Mouse (Mus musculus) limb, embryonic 14.5 days (tissue): ENCODE data around the gene Fam166a. TPM values are rescaled to one million over a fixed set of nuclear protein-coding genes. Genes with fewer than 3 reads are reported as not detected.

Experiments
- ATAC-seq: fragments of 200-750 bp; cut with Nextera tagmentation; 2 replicates; pipeline ENCODE4 v1.8.0; 2017; ENCODE audit warnings: low read depth, moderate number of reproducible peaks, moderate TSS enrichment; ENCODE audit not compliant: low FRiP score
- DNase-seq: peaks from one replicate; pipeline ENCODE4 v3.0.0-alpha.2; 2015; ENCODE audit warnings: low spot score
- H3K27ac ChIP-seq: fragments of 300-500 bp; sonication (generic); replicated peaks from 2 replicates; pipeline ENCODE4 v1.5.1; 2014; ENCODE audit warnings: low read depth, mild to moderate bottlenecking, low read length, moderate library complexity, mixed read lengths
- H3K27me3 ChIP-seq: fragments of 300-500 bp; sonication (generic); 2 replicates; pipeline ENCODE4 v1.6.1; 2014; ENCODE audit warnings: low read length, mixed read lengths; ENCODE audit not compliant: control insufficient read depth, insufficient read depth
- H3K36me3 ChIP-seq: fragments of 300-500 bp; sonication (generic); 2 replicates; pipeline ENCODE4 v1.6.1; 2014; ENCODE audit warnings: mild to moderate bottlenecking, low read length, moderate library complexity, mixed read lengths; ENCODE audit not compliant: control insufficient read depth, insufficient read depth
- H3K4me1 ChIP-seq: fragments of 300-500 bp; sonication (generic); 2 replicates; pipeline ENCODE4 v1.6.1; 2014; ENCODE audit warnings: antibody characterized with exemption, low read length, mixed read lengths; ENCODE audit not compliant: control insufficient read depth, insufficient read depth
- H3K4me2 ChIP-seq: fragments of 300-500 bp; sonication (generic); replicated peaks from 2 replicates; pipeline ENCODE4 v1.6.1; 2014; ENCODE audit warnings: low read depth, mild to moderate bottlenecking, low read length, moderate library complexity; ENCODE audit not compliant: severe bottlenecking
- H3K4me3 ChIP-seq: fragments of 300-500 bp; sonication (generic); replicated peaks from 2 replicates; pipeline ENCODE4 v1.5.1; 2014; ENCODE audit warnings: low read length
- H3K9ac ChIP-seq: fragments of 300-500 bp; sonication (generic); 2 replicates; pipeline ENCODE4 v1.6.1; 2014; ENCODE audit warnings: mild to moderate bottlenecking, low read depth, low read length, moderate library complexity; ENCODE audit not compliant: severe bottlenecking
- H3K9me3 ChIP-seq: fragments of 300-500 bp; sonication (generic); 2 replicates; pipeline ENCODE4 v1.6.1; 2016; ENCODE audit warnings: low read length; ENCODE audit not compliant: control insufficient read depth
- POLR2A ChIP-seq: fragments of 200-500 bp; IDR thresholded peaks from 2 replicates; pipeline ENCODE4 v1.8.0; 2012; ENCODE audit warnings: inconsistent platforms, mild to moderate bottlenecking, moderate library complexity, borderline replicate concordance; ENCODE audit not compliant: insufficient read depth, insufficient read length; ENCODE audit errors: extremely low read depth
- WGBS: fragments of 180-500 bp; shearing (Covaris S2); extraction: QIAGEN DNeasy Blood & Tissue Kit; methylation state at CpG from one replicate; pipeline ENCODE4 v1.1.7; 2014; 5-methylcytosine and 5-hydroxymethylcytosine counted together
- polyA plus RNA-seq, 2 experiments: library from polyadenylated mRNA; depleted of rRNA in 1 of 2; stranded (reverse) in 1 of 2; unstranded in 1 of 2; fragments of >200 nt; fragmentation: Nextera tagmentation in 1 of 2; extraction: Ambion mirVana in 1 of 2; gene quantifications; 2 replicates each; pipeline versions ENCODE4 v1.2.1 to v1.2.3; 2012 to 2014

Fam166a gene
- polyA plus RNA-seq, 2 experiments: 0.17 TPM; not detected in 1

DNA sequence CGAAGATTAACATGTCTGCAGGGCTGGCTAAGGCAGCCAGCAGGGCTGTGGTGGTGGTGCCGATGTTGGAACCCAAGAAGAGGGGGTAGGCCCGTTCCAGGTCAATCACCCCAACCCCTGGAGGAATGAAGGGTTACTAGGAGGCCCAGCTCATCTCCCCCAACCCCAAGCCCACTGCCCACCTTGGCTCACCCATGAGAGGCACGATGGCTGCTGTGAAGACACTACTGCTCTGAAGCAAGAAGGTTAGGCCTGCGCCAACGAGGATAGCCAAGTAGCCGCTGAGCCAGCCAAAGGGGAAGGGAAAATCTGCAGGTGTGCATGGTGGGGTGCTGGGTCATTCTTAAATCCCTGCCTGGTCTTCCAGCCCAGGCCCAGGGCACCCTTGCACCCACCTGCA lies 12.0 kb downstream of the Fam166a start:
- H3K27me3 ChIP-seq: no peaks in the 10 kb centered on the region
- H3K4me2 ChIP-seq: no peak overlapping the region
- no peaks in the 10 kb centered on the region for H3K36me3 ChIP-seq
- DNase-seq: no peak
- no peak overlapping the region for H3K27ac ChIP-seq
- H3K9ac ChIP-seq: no peak overlapping the region
- H3K4me3 ChIP-seq: no peak overlapping the region
- no peak for TF ChIP-seq POLR2A
- H3K4me1 ChIP-seq: peaks cover 3% of the 10 kb centered on the region; the same call in 1 of the 2 replicates
- WGBS: 80% methylated on average over 7 of the region's 7 CpGs
- no peak for ATAC-seq
- H3K9me3 ChIP-seq: no peaks in the 10 kb centered on the region

DNA sequence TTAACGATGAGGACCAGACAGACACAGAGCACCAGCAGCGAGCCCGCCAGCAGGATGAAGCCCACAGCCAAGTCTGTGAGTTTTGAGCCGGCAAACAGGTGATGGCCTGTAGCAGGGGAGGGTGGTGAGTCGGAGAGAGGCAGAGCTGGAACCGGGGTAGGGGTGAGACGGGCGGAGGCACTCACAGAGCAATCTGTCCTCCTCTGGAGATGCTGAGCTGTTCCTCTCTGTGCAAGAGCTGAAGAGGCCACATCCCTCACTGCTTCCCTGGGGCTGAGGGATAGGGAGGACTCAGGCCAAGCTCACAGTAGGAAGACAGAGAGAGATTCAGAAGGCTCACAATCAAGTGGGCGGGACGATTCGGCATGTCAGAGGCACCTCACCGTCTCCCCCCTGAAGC lies 12.5 kb downstream of the Fam166a start:
- DNase-seq (no peak), ATAC-seq (no peak)
- Histone ChIP-seq H3K4me3 (no peak overlapping the region), H3K27ac (no peak overlapping the region), H3K36me3 (no peaks in the 10 kb centered on the region), H3K9me3 (no peaks in the 10 kb centered on the region), H3K4me2 (no peak overlapping the region), H3K4me1 (peaks cover 3% of the 10 kb centered on the region; the same call in 1 of the 2 replicates), H3K9ac (no peak overlapping the region), H3K27me3 (no peaks in the 10 kb centered on the region)
- TF ChIP-seq POLR2A: no peak
- WGBS: 46% methylated on average over 12 of the region's 12 CpGs

DNA sequence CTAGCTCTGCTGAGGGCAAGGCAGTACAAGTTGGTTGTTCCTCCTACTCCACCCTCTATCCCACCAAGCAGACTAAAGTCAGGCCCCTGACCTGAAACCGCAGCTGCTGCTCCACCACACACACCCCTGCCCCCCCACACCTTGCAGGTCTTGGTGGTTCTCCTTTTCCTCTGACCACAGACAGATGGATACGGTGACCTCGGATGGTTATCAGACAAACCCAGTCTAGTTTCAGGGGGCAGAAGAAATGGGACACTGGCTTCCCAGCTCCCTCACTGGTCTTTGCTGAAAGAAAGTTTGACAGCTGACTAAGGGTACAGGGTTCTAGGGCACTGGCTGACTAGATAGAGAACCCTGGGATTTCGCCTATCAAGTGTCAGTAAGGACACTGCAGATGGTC lies 14.9 kb downstream of the Fam166a start:
- Histone ChIP-seq H3K27me3 (no peaks in the 10 kb centered on the region), H3K9me3 (no peaks in the 10 kb centered on the region), H3K27ac (no peak overlapping the region), H3K4me2 (no peak overlapping the region), H3K9ac (no peak overlapping the region), H3K4me1 (peaks cover 3% of the 10 kb centered on the region; the same call in 1 of the 2 replicates), H3K4me3 (no peak overlapping the region), H3K36me3 (no peaks in the 10 kb centered on the region)
- ATAC-seq (no peak), DNase-seq (no peak)
- no peak for TF ChIP-seq POLR2A
- 73% methylated on average over 4 of the region's 4 CpGs for WGBS

DNA sequence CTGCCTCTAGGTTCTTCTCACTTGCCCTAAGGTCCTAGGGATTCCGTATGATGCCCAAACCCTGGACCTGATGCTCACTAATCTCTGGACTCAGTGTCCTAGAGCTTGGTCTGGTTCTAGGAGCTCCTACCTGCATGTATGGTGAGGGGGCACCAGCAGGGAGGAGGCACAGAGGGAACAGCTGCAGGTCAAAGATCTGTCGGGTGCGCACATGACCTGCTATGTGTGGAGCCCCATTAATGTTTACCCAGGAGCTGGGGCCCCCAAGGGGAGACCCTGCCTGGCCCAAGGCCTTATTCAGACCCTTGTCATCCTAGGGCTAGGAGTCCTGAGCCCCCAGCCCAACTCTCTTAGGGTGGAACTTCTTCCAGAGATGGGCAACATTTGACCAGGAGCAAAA lies 15.5 kb downstream of the Fam166a start, which contains the start of gene Slc34a3:
Gene Slc34a3, minus strand, starts transcription at position 315 of the 400 bp plus-strand sequence.
- DNase-seq (no peak), ATAC-seq (no peak)
- H3K27me3 ChIP-seq: no peaks in the 10 kb centered on the region
- no peak within 1 kb of the TSS for H3K4me3 ChIP-seq
- WGBS: 95% methylated on average over 3 of the region's 3 CpGs
- no peaks in the 10 kb centered on the region for H3K4me1 ChIP-seq
- H3K27ac ChIP-seq: no peak within 1 kb of the TSS
- H3K9ac ChIP-seq: no peak within 1 kb of the TSS
- H3K36me3 ChIP-seq: no peaks in the 10 kb centered on the region
- H3K4me2 ChIP-seq: no peak within 1 kb of the TSS
- no peaks in the 10 kb centered on the region for H3K9me3 ChIP-seq
- no peak for TF ChIP-seq POLR2A

DNA sequence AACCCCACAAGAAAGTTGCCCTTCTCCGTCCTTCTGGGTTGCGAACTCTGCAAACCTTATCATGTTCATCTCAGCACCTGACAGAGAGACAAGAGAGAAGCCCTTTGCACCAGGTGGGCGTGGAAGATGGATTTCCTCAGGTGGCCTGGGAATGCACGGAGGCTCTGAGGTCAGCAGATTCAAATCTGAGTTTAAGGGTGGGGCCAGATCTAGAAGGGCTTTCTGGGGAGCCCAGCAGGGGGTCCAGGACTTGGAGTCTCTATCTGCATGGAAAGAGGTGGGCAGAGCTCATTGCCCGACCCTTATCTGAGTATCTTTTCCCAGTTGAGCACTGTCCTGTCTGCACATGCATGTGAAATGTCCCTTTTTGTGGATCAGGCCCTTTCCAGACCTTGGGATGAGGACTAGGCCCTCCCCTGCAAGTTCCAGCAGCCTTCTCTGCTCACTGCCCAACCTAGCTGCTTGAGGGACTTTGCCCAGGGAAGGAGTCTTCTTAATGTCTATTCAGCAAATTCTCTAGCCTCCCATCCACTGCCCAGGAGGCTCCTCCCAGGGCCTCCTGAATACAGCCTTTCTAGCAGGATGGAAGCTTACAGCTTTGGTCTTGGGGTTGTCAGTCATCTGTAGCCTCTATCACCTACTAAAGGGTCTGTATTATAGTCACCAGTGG lies 16.1 kb downstream of the Fam166a start:
- Histone ChIP-seq H3K4me3 (no peak overlapping the region), H3K9me3 (no peaks in the 10 kb centered on the region), H3K4me1 (no peaks in the 10 kb centered on the region), H3K9ac (no peak overlapping the region), H3K27ac (no peak overlapping the region), H3K4me2 (no peak overlapping the region), H3K27me3 (no peaks in the 10 kb centered on the region), H3K36me3 (no peaks in the 10 kb centered on the region)
- TF ChIP-seq POLR2A: no peak
- ATAC-seq (no peak), DNase-seq (no peak)
- WGBS: 61% methylated on average over 5 of the region's 5 CpGs

DNA sequence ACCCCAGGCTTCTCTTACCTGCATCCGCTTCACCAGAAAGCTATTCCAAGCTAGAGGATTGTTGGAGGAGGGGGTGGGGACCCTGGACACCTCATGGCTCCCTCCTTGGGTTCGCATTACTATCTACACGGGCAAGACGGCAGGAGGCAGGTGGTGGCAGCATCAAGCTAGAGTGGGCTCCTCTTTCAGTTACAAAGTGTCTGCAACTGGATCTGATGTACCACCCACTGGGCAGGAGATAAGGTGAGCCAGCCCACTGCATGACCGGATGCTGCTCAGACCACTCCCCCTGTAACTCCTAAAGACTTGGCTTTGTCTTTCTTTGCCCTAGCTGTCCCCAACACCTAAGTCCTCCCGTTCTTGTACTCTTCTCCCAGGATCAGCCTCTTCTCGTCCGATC lies 18.1 kb downstream of the Fam166a start, which contains the start of gene Rnf224:
Gene Rnf224, minus strand, starts transcription at position 174 of the 400 bp plus-strand sequence.
- Histone ChIP-seq H3K4me1 (peaks cover 12% of the 10 kb centered on the region; the same call in 1 of the 2 replicates), H3K36me3 (no peaks in the 10 kb centered on the region), H3K4me3 (no peak within 1 kb of the TSS), H3K27ac (no peak within 1 kb of the TSS), H3K4me2 (no peak within 1 kb of the TSS), H3K9me3 (no peaks in the 10 kb centered on the region), H3K9ac (no peak within 1 kb of the TSS), H3K27me3 (peaks cover 6% of the 10 kb centered on the region)
- 37% methylated on average over 8 of the region's 8 CpGs for WGBS
- ATAC-seq (no peak), DNase-seq (no peak)
- no peak for TF ChIP-seq POLR2A
